Mouse (Mus musculus): Measurements from ENCODE around the gene Dyrk1b.

DNA sequence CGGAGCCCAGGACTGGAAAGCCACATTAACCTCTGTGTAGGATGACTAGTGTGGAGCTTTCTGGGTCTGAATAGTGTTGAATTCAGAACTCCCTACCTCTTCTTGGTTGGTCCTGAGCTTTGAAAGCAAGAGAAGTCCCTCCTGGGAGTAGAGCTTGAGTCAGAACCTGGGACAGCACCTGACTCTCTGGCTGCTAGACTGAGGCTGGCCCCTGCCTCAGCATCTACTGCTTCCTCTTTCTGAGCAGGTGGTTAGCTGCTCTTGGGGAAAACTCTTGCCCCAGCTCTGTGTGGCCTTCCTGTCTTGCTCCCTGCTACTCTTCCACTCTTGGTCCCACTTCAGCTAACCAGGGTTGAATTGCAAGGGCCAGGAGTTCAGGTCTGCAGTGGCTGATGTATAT is 12.6 kb downstream of the Dyrk1b start:
- TF ChIP-seq CTCF (IDR thresholded peaks at IDR 0.05; ENCODE audit: low read depth) (no peak), EP300 (optimal IDR thresholded peaks at IDR 0.05) (no peak)

All from stomach, postnatal 0 days (tissue).